Mouse (Mus musculus): ENCODE results near the gene Slc1a2.

GRCm38 (mm10) chr2:102734055-102734454, 75.6 kb downstream of the Slc1a2 start:
- TF ChIP-seq CTCF (conservative IDR thresholded peaks at IDR 0.05; ENCODE audit: low read length) = no peak
- TF ChIP-seq NANOG (IDR thresholded peaks at IDR 0.05; ENCODE audit: borderline replicate concordance, low read length) = no peak
